Mouse (Mus musculus) embryonic fibroblast, embryonic 13.5 days (primary cell): ENCODE measurements around the gene Stxbp5l. TPM values are rescaled to one million over a fixed set of nuclear protein-coding genes. Genes with fewer than 3 reads are reported as not detected.
"Not testable (repeated sequence)": the region's sequence is repeated elsewhere in the genome, so short reads cannot be mapped to it uniquely, and the experiment has no call there.

Experiments used
- H3K27ac ChIP-seq: 2 replicates; pipeline ENCODE4 v1.5.1; 2012; ENCODE audit warnings: low read length, control low read depth, inconsistent platforms; ENCODE audit not compliant: insufficient read depth
- H3K4me1 ChIP-seq: 2 replicates; pipeline ENCODE4 v1.6.1; 2011; ENCODE audit warnings: low read length; ENCODE audit not compliant: control insufficient read depth, insufficient read depth
- H3K4me3 ChIP-seq: 2 replicates; pipeline ENCODE4 v1.5.1; 2011; ENCODE audit warnings: mild to moderate bottlenecking, control low read depth, low read length; ENCODE audit not compliant: insufficient read depth
- CTCF ChIP-seq: IDR thresholded peaks from 2 replicates; pipeline ENCODE4 v1.5.1; 2011; ENCODE audit warnings: mild to moderate bottlenecking, control low read depth, low read length, moderate library complexity, borderline replicate concordance; ENCODE audit not compliant: insufficient read depth
- POLR2A ChIP-seq: IDR thresholded peaks from 2 replicates; pipeline ENCODE4 v1.6.1; 2011; ENCODE audit warnings: low read depth, mild to moderate bottlenecking, control low read depth, low read length, moderate library complexity
- polyA plus RNA-seq: library from polyadenylated mRNA; stranded (reverse); fragments of >200 nt; gene quantifications from 2 replicates; pipeline ENCODE4 v1.2.4, GENCODE M21; 2011; ENCODE audit warnings: low read depth; ENCODE audit not compliant: missing spikeins, insufficient read length

The Stxbp5l gene
- polyA plus RNA-seq, 1 experiment, result not detected

GRCm38 (mm10) chr16:37389201-37389905, 4.6 kb upstream of the Stxbp5l start:
- Histone ChIP-seq H3K4me1 (no peaks in the 10 kb centered on the region; the same call in 1 of the 2 replicates), H3K27ac (no peak overlapping the region), H3K4me3 (no peak overlapping the region)
- no peak for TF ChIP-seq CTCF
- TF ChIP-seq POLR2A, result no peak

DNA sequence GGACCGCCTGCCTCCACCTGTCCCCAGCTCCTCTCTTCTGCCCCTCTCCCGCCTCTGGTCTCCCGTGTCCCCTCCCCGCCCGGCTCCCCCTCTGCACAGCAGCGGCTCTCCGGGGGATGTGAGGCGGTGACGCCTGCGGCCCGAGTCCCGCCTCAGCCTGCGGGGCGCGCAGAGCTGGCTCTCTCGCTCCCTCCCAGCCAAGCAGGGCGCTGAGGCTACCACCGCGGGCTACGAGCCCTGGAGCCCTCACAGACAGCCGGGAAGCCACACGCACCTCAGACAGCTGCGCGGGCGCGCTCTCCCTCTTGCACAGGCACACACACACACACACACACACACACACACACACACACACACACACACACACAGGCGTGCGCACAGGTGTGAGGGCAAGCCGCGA, 393 bp downstream of the Stxbp5l start:
- Histone ChIP-seq H3K27ac (no peak overlapping the region), H3K4me3 (peak overlapping the region; percentile 50), H3K4me1 (no peaks in the 10 kb centered on the region; the same call in 1 of the 2 replicates)
- TF ChIP-seq CTCF, result no peak
- TF ChIP-seq POLR2A, result no peak

- Histone ChIP-seq H3K4me1 (no peaks in the 10 kb centered on the region; the same call in 1 of the 2 replicates), H3K4me3 (no peak overlapping the region), H3K27ac (no peak overlapping the region)
- TF ChIP-seq CTCF (no peak), POLR2A (no peak)
Measured at GRCm38 (mm10) chr16:37383426-37383825, 1.3 kb downstream of the Stxbp5l start.

- Histone ChIP-seq H3K4me1 (no peaks in the 10 kb centered on the region), H3K4me3 (no peak overlapping the region), H3K27ac (no peak overlapping the region)
- TF ChIP-seq CTCF (no peak), POLR2A (no peak)
Measured at GRCm38 (mm10) chr16:37372716-37373115, 12.0 kb downstream of the Stxbp5l start.

DNA sequence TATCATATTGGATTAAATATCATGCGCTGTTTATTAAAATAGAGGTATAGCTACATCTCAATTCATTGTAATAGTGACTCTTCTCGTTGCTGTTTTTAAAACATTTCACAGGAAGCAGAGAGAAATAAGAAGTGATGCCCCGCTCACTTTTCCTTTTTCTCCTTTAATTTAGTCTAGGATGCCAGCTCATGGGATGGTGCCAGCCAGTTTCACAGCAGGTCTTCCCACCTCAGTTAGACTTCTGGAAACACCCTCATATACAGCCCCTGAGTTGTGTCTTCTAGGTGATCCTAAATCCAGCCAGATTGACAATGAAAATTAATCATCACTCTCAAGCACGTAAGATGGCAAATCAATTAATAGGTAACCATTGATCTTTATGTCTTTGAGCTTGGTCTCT, 17.3 kb downstream of the Stxbp5l start:
- H3K4me3 ChIP-seq, result no peak overlapping the region
- no peak for TF ChIP-seq POLR2A
- TF ChIP-seq CTCF, result no peak

DNA sequence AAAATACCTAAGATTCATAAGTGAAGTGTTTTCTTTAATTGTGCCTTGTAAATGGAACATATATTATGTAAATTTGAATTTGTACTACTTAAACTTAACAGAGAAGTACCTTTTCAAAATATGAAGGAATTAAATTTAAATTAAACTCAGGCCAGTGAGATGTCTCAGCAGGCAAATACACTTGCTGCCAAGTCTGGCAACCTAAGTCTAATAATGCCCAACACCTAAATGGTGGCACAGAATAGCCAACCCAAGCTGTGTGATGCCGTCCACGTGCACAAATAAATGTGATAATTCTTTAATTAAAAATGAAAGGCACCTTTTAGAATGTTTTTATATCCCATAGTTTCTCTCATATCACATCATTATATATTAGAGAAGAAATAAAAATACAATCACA, 20.8 kb downstream of the Stxbp5l start:
- Histone ChIP-seq H3K27ac (no peak overlapping the region), H3K4me3 (no peak overlapping the region), H3K4me1 (no peaks in the 10 kb centered on the region)
- TF ChIP-seq POLR2A (no peak), CTCF (no peak)

More for the DNA sequence above, 17.3 kb downstream of the Stxbp5l start:
- H3K4me1 ChIP-seq, result no peaks in the 10 kb centered on the region
- no peak overlapping the region for H3K27ac ChIP-seq

GRCm38 (mm10) chr16:37355621-37356020, 29.1 kb downstream of the Stxbp5l start:
- TF ChIP-seq POLR2A, result no peak
- no peak for TF ChIP-seq CTCF
- Histone ChIP-seq H3K4me1 (no peaks in the 10 kb centered on the region), H3K27ac (no peak overlapping the region), H3K4me3 (no peak overlapping the region)

- Histone ChIP-seq H3K27ac (no peak overlapping the region), H3K4me3 (no peak overlapping the region), H3K4me1 (no peaks in the 10 kb centered on the region)
- no peak for TF ChIP-seq POLR2A
- peak; percentile 36; the same call in 1 of the 2 replicates for TF ChIP-seq CTCF
Measured at GRCm38 (mm10) chr16:37347092-37347491, 37.7 kb downstream of the Stxbp5l start.

DNA sequence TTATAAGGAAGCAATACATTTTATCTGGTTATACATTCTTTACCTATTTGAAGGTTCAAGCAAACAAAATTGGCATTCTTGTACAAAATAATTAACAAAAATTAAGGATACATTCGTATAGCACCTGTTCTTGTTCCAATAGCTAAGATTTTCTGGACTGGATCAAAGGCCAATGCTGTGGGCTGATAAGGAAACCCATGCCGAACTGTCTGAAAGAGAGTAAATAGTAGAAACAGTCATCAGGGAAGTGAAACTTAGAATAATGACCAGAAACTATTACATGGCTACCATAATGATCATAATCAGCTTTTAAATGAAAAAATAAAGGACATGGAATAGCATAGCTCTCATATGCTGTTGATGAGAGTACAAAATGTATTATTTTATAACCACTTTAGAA, 39.8 kb downstream of the Stxbp5l start:
- no peak for TF ChIP-seq POLR2A
- no peak for TF ChIP-seq CTCF
- Histone ChIP-seq H3K4me3 (no peak overlapping the region), H3K27ac (no peak overlapping the region), H3K4me1 (no peaks in the 10 kb centered on the region)

- H3K27ac ChIP-seq, H3K4me3 ChIP-seq, H3K4me1 ChIP-seq: not testable (repeated sequence)
Measured at GRCm38 (mm10) chr16:37341446-37341845, 43.3 kb downstream of the Stxbp5l start.
